Mouse (Mus musculus) layer of hippocampus, adult 11-12 months (tissue): ENCODE results near the gene Ccdc43.

Experiments used
- DNase-seq: peaks from one replicate; pipeline ENCODE4 v3.0.0; 2022; ENCODE audit warnings: low spot score

Gene Ccdc43

DNA sequence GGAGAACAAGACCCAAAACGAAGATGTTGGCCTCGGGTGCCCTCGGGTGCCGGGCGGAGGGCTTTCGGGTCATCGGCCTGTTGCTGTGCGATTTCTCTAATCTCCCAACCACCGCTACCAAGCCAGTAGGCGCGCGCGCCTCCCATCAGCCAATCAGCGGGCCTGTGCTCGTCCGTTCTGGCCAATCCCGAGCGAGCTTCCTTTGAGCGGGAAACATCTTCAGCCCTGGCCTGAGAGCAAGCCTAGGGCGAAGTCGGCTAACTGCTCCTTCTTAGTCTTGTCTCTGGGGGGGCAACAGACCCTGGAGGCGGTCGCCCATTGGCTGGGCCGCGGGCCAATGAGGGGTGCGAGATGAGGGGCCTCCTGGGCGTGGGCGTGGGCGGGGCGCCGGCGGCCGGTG lies 32.4 kb downstream of the Ccdc43 start:
- DNase-seq, result no peak

DNA sequence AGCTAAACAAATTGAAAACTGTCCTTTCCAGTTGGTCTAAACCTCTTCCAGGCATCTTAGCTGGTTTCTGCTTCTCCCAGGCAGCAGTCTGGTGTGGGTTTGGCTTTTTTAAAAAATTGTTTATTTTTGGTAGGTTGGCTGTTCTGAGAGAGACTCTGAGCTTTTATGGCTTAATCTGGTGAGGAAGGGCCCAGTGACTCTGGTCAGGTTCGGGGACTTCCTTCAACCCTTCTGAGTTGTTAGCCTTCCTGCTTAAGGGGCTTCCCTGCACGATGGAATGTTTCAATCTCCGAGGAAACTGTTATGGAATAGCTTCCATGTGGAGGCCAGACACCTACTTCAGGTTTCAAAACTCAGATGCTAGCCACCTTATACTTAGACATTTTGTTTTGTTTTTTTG lies 34.2 kb downstream of the Ccdc43 start, which contains the start of gene Meioc:
Gene Meioc (plus strand): TSS at position 301 of the 400 bp plus-strand sequence.
- DNase-seq, result no peak

DNA sequence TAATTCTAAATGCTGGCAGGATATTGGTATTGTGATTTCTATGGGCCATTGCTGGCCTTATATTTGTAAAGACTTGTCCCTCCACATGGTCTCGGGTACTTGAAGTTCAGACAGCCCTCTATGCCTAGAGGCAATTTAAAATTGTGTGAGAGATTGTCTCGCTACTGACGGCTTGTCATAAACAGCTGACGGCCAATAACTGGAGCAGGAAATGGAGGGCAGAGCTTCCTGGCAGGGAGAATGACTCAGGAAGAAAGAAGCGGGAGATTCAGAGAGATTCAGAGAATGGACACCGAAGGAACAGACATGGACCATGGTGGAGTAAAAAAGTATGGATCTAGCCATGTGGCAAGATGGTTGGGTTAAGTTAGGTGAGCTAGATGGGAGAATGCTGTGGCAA lies 40.7 kb downstream of the Ccdc43 start:
- DNase-seq, result no peak

DNA sequence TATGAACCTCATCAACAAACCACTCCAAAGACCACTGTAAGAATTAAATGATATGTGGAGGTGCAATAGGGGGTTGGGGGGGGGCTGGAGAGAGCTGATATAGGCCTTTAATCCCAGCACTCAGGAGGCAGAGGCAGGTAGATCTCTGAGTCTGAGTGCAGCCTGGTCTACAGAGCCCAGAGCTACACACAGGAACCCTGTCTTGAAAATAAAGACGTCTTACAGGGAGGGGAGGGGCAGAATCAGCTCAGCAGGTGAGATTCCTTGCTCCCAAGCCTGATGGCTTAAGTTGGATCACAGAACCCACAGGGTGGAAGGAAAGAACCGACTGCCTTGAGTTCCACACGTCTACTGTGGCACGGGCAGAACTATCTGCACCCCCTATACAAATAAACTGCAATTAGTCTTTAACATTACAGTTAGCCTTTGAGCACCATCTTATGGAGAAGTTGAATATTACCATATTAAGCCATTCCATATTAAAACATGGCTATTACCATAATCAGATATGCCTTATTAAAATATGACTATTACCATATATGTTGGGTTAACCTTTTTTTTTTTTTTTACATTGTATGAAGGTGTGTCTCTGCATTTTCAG lies 41.2 kb downstream of the Ccdc43 start:
- no peak for DNase-seq

DNA sequence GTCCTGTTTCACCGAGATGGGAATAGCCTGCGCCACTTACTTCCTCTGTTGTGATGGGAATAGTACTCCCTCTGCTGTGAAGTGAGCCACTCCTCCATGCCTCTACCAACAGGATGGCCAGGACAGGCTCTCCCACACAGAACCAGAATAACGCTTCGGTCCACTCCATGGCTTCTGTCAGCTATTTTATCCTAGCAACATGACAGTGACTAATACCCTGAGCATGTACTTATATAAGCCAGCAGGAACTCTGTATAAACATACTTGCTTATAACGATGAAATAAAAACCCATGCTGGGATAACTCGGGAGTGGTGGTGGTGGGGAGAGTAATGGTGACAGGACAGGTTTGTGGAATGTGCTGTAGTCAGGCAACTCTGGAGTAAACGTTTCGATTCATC lies 41.7 kb downstream of the Ccdc43 start:
- DNase-seq, result no peak

DNA sequence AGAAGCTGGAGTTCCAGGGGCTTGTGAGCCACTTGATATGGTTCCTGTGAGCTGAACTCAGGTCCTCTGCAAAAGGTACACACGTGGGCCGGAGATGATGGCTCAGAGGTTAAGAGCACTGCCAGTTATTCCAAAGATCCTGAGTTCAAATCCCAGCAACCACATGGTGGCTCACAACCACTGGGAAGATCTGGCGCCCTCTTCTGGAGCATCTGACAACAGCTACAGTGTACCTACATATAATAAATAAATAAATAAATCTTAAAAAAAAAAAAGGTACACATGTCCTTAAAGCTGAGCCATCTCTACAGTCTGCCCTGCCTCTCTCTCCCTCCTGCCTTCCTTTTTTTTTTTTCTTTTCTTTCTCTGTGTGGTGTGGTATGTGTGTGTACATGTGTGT lies 44.7 kb downstream of the Ccdc43 start:
- DNase-seq, result no peak

DNA sequence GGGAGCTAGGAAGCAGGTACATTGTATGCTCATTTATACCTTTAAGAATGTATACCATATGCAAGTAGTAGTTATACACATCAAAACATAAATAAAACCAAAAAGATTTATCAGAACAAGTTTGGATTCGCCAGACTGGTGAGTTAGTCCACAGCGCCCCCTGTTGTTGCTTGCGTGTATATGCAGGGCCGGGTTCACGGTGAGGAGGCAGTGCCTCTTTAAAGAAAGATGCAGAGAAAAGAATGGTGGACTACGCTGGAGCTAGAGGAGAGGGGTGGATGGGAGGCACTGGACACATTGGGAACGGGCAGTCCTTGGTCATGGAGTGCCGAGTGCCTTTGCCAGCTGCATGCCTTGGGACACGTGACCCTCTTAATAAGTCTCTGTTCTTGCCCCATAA lies 46.2 kb downstream of the Ccdc43 start:
- DNase-seq, result peak; percentile 60

DNA sequence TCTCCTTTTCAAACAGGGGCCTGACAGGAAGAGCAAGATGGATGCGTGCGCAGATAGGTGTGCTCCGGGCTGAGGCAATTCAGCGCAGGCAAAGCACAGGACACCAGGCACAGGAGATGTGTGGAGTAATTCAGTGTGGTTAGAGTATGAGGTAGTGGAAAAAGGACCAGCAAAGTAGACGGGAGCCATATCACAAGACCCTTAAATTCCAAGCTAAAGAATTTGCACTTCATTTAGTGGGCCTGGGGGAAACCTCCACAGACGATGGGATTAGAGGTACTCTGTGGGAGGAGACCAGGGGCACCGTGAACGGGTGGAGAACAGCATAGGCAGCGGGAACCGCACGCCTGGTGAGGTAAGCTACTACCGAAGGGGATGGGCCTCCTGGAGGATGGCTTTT lies 49.7 kb downstream of the Ccdc43 start:
- DNase-seq, result no peak

DNA sequence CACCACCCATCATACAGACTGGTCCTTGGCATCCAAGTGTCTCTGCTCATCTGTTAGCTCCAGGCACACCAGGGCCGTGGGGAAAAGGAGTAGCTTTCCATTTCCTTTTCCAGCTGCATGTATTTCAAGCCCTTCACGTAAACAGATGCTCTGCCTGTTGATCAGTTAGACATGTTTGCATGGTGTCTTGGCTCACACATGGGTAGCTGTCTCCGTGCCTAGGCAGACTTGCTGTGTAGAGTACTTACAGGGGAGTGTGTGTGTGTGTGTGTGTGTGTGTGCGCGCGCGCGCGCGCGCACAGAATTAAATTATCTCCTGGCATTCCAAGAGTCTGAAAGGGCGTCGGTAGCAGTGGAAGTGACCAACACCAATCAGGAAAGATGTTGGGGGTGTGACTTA lies 51.4 kb downstream of the Ccdc43 start:
- no peak for DNase-seq

DNA sequence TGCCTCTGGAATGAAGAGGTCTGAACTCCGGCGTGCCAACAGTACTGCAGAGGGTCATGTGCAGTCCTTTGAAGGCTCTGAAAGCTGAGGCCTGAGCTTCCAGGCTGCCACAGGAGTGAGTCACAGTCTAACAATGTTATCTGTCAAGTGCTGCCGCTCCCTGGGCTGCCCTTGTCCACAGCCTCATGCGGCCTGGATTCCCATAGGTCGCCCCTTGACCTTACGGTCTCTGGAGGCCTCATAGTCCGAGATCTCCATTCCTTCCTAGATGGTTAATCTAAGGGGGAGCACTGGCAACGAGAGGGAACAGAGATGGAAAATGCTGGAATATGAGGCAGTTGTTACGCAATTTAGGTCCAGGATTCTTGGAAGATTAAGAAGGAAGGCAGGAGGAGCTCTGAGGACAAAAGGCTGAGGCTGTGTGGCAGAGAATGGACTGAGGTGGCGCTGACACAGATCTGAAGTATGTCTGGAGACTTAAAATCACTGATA lies 53.6 kb downstream of the Ccdc43 start:
- DNase-seq, result no peak

DNA sequence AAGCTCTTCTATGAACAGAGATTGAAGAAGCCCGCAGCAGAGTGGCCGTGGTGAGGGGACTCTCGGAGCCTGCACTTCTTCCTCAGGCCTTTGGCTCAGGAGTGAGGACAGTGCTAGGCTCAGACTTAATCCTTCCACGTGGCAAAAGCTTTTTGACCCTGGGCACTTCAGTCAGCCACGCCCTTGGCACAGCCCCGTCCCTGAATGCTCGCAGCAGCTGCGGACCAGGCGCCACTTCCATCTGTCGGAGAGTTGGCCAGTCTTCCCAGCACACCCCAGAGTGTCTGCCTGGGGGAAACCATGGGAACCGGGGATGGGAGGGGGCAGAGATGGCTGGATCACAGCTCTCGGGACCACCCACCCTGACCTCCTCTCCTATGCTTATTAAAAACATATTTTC lies 60.7 kb downstream of the Ccdc43 start:
- no peak for DNase-seq
